Mouse (Mus musculus) lung, adult 18-20 months (tissue): Measurements from ENCODE around the gene Acsl4.
A peak's percentile ranks its signal among the peaks of the same experiment; 100 is the strongest.

Experiments
- DNase-seq, 2 experiments: peaks; one replicate each; pipeline ENCODE4 v3.0.0; 2022; ENCODE audit warnings: mixed read lengths in 2 of 2

Acsl4 gene

DNA sequence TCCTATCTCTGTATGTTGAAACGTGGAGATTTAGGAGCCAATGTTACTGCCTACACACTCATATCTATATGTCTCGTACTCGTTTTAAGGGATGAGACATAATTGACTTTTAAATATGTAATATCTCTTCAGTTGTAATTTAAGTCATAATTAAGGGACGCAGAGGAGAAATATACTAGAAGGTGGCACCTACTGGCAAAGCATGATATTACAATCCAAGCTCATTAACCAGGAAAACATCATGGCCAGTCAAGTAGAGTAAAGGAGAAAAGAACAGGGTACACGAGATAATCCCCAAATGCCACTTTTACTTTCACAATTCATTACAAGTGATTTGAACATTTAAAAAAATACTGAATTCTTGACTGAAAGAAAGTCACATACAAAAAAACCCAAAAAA lies 31.9 kb downstream of the Acsl4 start:
- no peak for DNase-seq

DNA sequence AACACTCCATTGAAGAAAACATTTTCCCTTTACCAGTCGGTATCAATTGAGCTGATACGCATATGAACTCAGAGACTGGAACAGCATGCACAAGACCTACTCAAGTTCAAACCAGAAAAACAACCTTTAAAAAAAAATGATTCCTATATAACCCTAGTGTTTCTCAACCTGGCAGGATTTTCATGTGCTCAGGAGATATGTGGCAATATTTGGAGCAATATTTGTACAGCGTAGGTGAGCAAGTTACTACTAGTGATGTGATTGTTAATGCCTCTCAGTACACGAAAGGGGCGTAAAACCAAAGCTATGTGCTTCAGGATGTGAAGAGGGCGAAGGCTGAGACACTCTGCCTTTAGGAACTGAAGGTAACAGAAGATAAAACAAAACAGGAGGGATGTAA lies 54.1 kb downstream of the Acsl4 start:
- peak in 1 of 2 experiments; percentile 11 for DNase-seq

DNA sequence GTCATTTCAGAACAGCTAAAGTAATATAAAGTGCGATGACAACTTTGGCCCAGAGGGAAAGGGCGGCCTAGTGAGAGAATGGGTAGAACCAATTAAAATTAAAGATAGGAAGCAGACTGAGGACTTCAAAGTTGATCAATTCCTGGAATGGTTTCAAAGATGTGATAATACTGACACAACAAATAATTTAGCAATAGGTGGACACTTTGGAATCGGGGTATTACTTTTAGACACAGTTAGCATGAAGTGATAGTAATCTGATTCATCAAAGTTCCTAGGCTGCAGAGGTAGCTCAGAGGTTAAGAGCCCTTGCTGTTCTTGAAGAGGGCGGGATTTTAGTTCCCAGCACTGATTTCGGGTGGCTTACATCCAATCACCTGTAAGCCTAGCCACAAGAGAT lies 54.8 kb downstream of the Acsl4 start:
- no peak for DNase-seq

DNA sequence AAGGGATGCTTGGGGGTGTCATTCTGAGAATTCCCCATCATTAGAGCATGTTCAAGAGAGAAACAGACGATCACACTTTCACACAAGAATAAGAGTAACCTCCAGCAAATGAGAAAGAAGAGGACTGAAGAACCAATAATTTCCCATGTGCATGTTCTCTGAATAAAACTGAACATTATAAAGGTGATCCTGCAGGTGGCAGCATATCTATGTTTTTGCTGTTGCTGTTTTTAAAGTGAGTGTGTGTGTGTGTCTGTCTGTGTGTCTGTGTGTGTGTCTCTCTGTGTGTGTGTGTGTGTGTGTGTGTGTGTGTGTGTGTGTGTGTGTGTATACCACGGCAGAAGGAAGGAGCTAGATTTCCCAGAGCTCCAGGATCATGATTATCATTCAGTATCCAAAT lies 64.6 kb downstream of the Acsl4 start:
- DNase-seq, result no peak

DNA sequence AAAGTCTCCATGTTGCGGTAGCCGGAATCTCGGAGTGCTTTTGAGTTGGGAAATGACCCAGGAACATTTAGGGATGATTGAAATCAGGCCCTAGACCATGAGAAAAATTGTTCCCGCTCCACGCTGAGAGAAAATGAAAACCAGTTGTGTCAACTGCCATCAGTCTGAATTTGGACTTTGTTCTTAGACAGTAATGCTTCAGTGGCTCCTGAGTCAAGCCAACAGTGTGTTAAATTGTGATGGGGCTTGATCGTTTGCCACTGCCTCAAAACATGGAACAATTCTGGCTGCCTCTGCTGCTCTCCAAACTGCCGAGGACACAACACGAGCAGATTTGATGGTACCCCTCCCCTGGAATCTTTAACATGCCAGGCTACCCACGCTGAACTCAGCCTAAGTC lies 74.2 kb downstream of the Acsl4 start:
- DNase-seq, result no peak

DNA sequence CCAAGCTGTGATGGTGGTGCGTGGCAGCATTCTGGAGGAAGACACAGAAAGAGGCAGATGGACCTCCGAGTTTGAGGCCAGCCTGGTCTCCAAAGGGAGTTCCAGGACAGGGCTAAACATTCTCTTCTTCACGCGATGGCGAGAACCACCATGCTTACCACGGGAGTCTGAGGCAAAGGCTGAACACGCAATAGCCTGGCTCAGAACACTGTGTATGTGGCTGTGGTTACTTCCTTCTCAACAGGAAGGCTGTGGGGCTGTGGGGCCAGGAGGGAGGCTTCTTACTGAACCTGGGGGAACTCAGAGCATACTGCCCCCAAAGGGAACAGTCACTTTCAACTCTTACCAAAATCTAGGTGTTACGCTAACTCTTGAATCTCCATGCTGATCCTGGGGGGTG lies 75.1 kb downstream of the Acsl4 start:
- DNase-seq, result no peak

DNA sequence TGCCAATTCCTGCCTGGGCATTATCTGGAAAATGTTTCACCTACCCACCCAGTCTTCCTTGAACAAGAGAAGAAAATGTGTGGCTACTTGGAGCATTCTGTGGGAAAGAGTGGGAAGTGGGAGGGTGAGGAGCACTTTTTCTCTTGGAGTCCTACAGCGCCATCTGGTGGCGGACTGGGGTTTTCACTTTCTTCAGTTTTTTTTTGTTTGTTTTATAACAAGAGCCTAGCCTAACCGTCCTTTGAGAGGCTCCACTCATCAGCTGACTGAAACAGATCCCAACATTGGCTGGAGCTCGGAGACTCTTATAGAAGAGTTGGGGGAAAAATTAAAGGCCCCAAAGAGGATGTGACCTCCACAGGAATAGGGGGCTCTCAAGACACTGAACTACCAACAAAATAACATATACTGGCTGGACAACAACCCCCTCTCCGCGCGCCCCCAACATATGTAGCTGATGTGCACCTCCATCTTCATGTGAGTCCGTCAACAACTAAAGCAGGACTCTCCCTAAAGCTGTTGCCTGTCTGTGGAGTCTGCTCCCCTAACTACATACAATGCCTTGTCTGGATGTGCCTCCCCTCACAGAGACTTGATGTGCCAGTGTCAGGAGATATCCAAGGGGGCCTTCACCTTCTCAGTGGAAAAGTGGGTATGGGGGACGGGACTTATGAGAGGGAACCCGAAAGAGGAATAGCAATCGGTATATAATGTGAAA lies 75.9 kb downstream of the Acsl4 start:
- DNase-seq, result peak; percentile 35 to 51

DNA sequence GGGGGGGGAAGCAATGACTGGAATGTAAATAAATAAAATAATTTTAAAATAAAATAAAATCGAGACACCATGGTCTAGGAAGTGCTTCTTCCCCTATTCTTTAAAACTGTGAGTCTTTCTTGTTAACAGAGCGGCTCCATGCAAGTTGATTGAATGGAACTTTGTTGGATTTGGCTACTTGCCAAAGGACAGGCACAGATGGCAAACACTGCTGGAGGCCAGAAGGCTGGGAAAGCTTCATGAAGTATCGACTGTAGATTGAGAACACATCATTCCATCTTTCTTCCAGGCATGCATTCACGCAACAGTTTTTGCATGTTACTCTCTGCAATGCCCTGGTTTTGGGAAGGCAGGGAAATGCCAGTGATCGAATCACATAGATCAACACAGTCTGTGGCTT lies 79.9 kb downstream of the Acsl4 start:
- no peak for DNase-seq

DNA sequence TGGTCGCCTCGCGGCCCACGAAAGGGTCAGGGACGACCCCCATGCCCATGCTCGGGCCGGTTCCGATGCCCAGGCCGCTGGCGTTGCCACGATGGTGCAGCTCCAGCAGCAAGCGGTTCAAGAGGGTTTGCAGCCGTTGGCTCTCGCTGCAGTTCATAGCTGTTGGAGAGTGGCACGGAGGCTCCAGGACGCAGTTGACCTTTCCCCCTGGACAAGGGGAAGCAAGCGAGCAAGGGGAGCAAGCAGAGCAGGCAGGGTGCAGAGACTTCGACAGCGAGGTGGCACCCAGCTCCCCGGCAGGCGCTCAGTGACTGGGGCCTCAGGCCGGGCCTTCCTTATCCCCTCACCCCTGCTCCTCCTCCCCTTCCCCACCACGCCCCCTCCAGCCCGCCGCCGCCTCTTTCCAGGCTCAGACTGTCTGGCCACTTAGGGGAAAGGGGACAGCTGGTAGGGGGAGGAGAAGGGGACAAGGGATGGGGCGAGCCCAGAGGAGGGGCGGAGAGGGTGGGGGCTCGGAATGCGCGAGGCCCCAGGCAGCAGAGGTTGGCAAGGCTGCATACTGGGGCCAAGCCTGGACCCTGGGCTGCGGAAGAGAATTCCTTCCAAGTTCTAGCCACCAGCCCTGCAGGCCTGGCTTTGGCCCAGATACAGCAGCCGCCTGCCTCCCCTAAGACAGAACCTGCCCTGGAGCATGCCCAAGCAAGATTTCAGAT lies 84.3 kb downstream of the Acsl4 start, which contains the start of gene Kcne1l:
Gene Kcne1l (minus strand): TSS at position 426 of the 713 bp plus-strand sequence.
- DNase-seq, result no peak

DNA sequence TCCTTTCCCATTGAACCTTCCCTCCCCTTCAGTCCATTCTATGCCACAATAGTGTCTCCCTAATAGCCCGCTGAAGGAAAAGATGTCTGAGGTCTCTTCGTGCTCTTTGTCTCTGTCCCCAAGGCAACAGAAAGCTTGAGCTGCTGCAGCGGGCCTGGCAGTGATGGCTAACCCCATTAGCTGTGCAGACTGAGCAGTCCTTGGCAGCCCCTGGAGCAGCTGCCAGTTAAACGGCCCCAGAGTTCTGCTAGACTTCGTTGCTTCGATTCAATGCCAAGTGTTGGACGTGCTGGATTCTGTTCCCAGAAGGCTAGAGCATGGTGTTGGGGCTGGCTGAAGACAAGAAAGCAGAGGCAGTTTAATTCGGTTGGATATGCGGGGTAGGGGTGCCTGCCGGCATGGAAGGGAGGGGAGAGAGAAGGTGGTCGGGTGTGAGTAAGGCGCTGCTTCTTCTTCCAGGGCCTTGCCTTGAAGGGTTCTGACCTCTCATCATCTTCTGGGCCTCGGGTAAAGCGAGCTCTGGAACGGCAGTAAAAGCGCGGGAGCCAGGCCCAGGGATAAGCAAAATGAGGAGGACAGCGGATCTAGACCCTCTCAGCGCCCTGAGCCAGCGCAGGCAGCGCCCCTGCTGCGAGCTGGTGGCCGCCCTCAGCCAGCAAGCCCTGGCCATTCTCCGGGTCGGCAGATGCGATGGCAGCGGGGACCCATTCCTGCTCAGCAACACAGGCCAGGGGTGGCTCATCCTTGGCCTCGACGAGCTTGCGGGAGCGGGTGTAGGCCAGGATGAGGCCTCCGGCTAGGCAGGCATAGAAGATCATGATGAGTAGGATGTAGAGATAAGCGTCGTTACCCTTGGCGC lies 85.1 kb downstream of the Acsl4 start:
- DNase-seq, result no peak

DNA sequence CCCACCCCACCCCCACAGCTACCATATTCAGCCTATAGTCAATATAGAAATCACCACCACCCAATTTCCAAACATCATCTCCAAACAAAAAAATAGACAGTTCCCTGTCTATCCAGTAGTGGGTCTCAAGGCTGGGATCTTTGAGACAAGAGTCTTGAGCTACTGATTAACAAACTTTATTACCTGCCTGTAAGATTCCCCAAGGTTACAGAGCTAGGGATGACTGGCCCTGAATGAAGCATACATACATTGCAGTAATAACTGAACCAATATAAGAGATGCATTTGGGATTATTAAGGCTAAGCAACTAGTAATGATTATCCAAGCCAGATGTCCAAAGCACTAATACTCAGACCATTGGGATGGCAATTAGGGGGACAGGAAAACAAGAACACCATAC lies 85.7 kb downstream of the Acsl4 start:
- no peak for DNase-seq

DNA sequence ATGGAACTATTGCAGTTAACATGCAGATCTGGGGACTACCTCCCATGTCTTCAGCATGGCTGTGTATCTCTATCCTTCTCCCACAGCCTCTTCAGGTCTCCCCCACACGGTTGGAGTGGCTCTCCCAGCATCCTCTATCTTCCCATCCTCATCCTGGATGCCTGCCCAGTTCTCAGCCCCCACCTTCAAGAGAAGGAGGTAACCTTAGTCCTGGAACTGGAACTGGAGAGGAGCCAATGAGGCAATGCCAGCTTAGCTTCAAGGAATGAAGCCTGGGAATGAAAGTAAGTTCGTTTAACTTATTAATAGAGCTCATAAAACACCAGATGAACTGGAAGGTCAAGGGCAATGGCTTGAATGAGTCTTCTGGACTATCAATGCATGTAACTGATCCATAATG lies 86.9 kb downstream of the Acsl4 start:
- no peak for DNase-seq

DNA sequence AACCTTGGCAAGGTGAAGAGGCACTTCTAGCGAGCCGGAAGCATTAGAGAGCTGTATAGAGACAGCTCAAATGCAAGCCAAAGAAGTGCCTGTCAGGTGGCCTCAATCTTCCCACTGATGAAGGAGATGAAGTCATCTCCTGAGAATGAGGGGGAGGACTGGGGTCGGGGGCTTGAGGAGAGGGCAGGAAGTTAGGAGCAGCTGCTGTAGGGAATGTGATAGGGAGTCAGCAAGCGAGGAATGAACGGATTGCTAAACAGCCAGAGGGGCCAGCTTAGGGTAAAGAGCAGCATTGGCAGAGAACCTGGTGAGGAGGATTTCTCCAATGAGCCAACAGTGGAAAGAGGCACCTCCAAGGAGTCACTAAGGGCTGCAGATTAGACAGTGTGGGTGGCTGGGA lies 104.4 kb downstream of the Acsl4 start:
- DNase-seq, result no peak

DNA sequence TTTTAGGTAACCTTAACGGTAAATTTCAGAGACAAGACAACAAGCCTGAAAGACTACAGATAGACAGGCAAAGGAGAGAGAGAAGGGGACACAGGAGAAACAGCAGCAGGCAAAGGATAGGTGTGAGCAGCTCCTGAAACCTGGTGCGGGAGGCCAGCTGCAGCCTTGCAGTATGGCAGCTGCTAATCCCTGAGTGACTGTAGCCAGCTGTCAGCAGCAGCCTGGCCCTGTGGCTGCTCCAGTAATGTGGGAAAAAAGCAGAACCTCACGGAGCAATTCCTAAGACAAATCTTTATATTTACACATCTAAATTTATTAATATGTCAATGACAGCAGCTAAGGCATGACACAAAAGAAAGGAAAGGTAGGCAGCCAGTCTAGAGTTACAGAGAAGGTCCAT lies 113.8 kb downstream of the Acsl4 start:
- DNase-seq, result no peak

DNA sequence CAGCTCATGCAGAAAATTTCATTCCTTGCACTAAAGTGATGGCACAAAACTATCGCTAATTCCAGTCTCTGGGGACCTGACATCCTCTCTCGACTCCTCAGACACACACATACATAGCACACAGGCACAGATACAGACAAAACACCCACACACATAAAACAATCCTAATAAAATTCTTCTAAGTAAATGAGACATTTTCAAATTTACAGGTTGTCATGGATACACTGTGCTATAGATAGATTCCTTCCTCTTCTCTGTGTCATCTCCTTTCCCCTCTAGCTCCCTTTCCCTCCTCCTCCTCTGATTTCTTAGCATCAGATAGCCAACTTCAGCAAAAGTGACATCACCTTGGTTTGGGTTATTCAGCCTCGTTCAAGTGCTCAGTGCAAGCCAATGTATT lies 114.3 kb downstream of the Acsl4 start:
- DNase-seq, result no peak
